Mouse (Mus musculus): Measurements from ENCODE around the gene Slc12a6. TPM values are rescaled to one million over a fixed set of nuclear protein-coding genes. Genes with fewer than 3 reads are reported as not detected.
A peak's percentile ranks its signal among the peaks of the same experiment; 100 is the strongest.

Slc12a6 gene
- polyA plus RNA-seq, 1 experiment from 2014 or later = 5.3 TPM

DNA sequence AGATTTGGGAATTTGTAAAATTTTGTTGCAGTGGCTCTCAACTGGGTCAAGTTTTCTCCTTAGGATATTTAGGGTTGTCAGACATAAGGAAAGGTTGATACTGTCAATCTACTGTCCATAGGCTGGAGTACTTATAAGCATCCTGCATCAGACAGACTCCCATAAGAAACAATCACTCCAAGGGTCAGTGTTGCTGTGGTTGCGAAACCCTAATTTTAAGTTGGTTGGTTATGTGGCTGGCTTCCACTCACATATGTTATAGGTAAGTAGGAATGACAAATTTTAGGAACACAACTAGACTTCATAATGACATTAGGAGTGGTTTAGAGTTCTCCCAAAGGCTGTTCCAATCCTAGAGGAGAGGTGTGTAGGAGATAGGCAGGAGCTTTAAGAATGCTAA, 115.6 kb downstream of the Slc12a6 start:
- ATAC-seq (ENCODE audit: low read depth) = no peak
- Histone ChIP-seq H3K4me1 (ENCODE audit: control insufficient read depth, low read depth, low read length) (peaks cover 17% of the 10 kb centered on the region), H3K4me3 (ENCODE audit: low read depth, low read length) (no peak overlapping the region), H3K9me3 (replicated peaks; ENCODE audit: control insufficient read depth, low read length) (no peaks in the 10 kb centered on the region), H3K27me3 (ENCODE audit: control insufficient read depth, insufficient read depth, low read depth, low read length) (no peaks in the 10 kb centered on the region), H3K4me2 (ENCODE audit: low read depth, low read length) (no peak overlapping the region), H3K27ac (ENCODE audit: low read length) (no peak overlapping the region), H3K36me3 (ENCODE audit: control insufficient read depth, insufficient read depth) (no peaks in the 10 kb centered on the region), H3K9ac (ENCODE audit: low read depth, low read length) (no peak overlapping the region)
- 92% methylated on average over 1 of the region's 1 CpGs for WGBS (ENCODE audit: insufficient replicate concordance)

- Histone ChIP-seq H3K4me2 (ENCODE audit: low read depth, low read length) (no peak overlapping the region), H3K27me3 (ENCODE audit: control insufficient read depth, insufficient read depth, low read depth, low read length) (no peaks in the 10 kb centered on the region), H3K27ac (ENCODE audit: low read length) (no peak overlapping the region), H3K4me1 (ENCODE audit: control insufficient read depth, low read depth, low read length) (no peaks in the 10 kb centered on the region; the same call in none of the 2 replicates), H3K9ac (ENCODE audit: low read depth, low read length) (no peak overlapping the region), H3K9me3 (replicated peaks; ENCODE audit: control insufficient read depth, low read length) (no peaks in the 10 kb centered on the region), H3K36me3 (ENCODE audit: control insufficient read depth, insufficient read depth) (no peaks in the 10 kb centered on the region), H3K4me3 (ENCODE audit: low read depth, low read length) (no peak overlapping the region)
- WGBS (ENCODE audit: insufficient replicate concordance) = 84% methylated on average over 5 of the region's 5 CpGs
- no peak for ATAC-seq (ENCODE audit: low read depth)
These were observed 125.2 kb downstream of the Slc12a6 start for GRCm38 (mm10) chr2:112390843-112391242.

DNA sequence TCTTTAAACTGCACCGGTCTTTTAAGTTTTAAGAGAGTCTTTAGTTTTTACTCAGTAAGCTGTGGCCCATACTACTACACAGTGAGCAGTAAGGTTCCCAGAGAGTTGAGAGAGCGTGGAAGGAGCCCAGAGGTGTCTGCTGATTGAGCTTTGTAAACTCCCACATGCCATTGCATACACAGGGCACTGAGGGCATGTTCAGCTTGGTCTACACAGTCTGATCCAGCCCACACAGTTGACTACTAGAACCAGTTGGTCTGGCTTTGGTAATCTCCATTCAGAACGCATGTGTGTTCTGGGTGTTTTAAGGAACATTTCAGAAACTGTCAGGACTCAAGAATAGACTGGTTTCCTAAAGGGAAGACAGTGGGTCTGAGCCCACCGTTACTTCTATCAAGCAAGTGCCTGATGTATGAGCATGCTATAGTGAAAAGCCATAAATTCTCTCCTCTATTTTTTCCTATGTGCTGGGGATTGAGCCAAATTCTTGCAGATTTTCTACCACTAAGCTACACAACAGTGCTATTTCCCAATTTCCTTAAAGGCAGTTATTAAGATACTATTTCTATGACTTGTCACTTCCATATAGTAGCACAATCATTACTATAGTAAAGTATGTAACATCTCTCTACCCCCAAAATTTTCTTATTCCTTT, 125.8 kb downstream of the Slc12a6 start:
- Histone ChIP-seq H3K9me3 (replicated peaks; ENCODE audit: control insufficient read depth, low read length) (no peaks in the 10 kb centered on the region), H3K36me3 (ENCODE audit: control insufficient read depth, insufficient read depth) (no peaks in the 10 kb centered on the region), H3K4me2 (ENCODE audit: low read depth, low read length) (no peak overlapping the region), H3K27me3 (ENCODE audit: control insufficient read depth, insufficient read depth, low read depth, low read length) (no peaks in the 10 kb centered on the region), H3K9ac (ENCODE audit: low read depth, low read length) (no peak overlapping the region), H3K4me3 (ENCODE audit: low read depth, low read length) (no peak overlapping the region), H3K4me1 (ENCODE audit: control insufficient read depth, low read depth, low read length) (peaks cover 4% of the 10 kb centered on the region), H3K27ac (ENCODE audit: low read length) (no peak overlapping the region)
- WGBS (ENCODE audit: insufficient replicate concordance) = 76% methylated on average over 4 of the region's 4 CpGs
- peak; percentile 30; the same call in 1 of the 2 replicates for ATAC-seq (ENCODE audit: low read depth)

DNA sequence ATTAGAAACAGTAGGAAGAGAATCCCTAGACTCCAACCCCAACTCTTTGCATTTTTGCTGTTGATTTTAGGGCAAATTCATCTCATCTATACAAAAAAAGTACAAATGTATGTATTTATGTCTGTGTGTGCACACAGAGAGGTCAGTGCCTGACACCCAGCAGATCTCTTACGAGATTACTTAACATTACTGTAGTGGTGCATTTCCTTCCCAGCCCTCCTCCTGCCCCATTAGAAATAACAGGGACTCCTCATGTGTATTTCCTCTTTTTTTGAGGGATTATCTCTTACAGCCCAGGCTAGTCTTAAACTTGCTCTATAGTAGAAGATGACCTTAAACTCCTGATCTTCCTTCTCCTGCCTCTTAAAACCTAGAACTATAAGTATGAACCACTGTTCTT, 127.1 kb downstream of the Slc12a6 start:
- no peak for ATAC-seq (ENCODE audit: low read depth)
- 34% methylated on average over 1 of the region's 1 CpGs for WGBS (ENCODE audit: insufficient replicate concordance)

DNA sequence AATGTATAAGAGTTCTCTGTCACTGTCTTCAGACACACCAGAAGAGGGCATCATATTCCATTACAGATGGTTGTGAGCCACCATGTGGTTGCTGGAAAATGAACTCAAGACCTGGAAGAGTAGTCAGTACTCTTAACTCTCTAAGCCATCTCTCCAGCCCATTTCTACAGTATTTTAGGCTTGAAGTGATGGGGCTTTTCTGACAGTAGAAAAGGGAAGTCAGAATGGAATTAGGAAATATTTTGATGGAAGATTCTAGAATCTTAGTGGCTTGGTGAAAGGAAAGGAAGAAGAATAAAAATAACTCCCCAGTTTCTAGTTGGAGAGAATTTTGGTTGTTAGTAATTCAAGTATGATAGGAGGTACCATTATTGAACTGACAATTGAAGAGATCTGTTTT, 128.3 kb downstream of the Slc12a6 start:
- Histone ChIP-seq H3K36me3 (ENCODE audit: control insufficient read depth, insufficient read depth) (no peaks in the 10 kb centered on the region), H3K4me3 (ENCODE audit: low read depth, low read length) (no peak overlapping the region), H3K9ac (ENCODE audit: low read depth, low read length) (no peak overlapping the region), H3K27me3 (ENCODE audit: control insufficient read depth, insufficient read depth, low read depth, low read length) (no peaks in the 10 kb centered on the region), H3K27ac (ENCODE audit: low read length) (no peak overlapping the region), H3K4me1 (ENCODE audit: control insufficient read depth, low read depth, low read length) (peaks cover 7% of the 10 kb centered on the region), H3K4me2 (ENCODE audit: low read depth, low read length) (no peak overlapping the region), H3K9me3 (replicated peaks; ENCODE audit: control insufficient read depth, low read length) (no peaks in the 10 kb centered on the region)
- no peak for ATAC-seq (ENCODE audit: low read depth)

More for the DNA sequence above, 127.1 kb downstream of the Slc12a6 start:
- no peak overlapping the region for H3K4me3 ChIP-seq (ENCODE audit: low read depth, low read length)
- H3K4me2 ChIP-seq (ENCODE audit: low read depth, low read length) = no peak overlapping the region
- no peak overlapping the region for H3K9ac ChIP-seq (ENCODE audit: low read depth, low read length)
- no peaks in the 10 kb centered on the region for H3K36me3 ChIP-seq (ENCODE audit: control insufficient read depth, insufficient read depth)
- H3K27ac ChIP-seq (ENCODE audit: low read length) = no peak overlapping the region
- no peaks in the 10 kb centered on the region for H3K9me3 ChIP-seq (replicated peaks; ENCODE audit: control insufficient read depth, low read length)
- no peaks in the 10 kb centered on the region for H3K27me3 ChIP-seq (ENCODE audit: control insufficient read depth, insufficient read depth, low read depth, low read length)
- peaks cover 7% of the 10 kb centered on the region for H3K4me1 ChIP-seq (ENCODE audit: control insufficient read depth, low read depth, low read length)

- 13% methylated on average over 1 of the region's 1 CpGs for WGBS (ENCODE audit: insufficient replicate concordance)
- Histone ChIP-seq H3K4me1 (ENCODE audit: control insufficient read depth, low read depth, low read length) (peaks cover 7% of the 10 kb centered on the region), H3K27me3 (ENCODE audit: control insufficient read depth, insufficient read depth, low read depth, low read length) (no peaks in the 10 kb centered on the region), H3K4me2 (ENCODE audit: low read depth, low read length) (no peak overlapping the region), H3K9ac (ENCODE audit: low read depth, low read length) (no peak overlapping the region), H3K27ac (ENCODE audit: low read length) (no peak overlapping the region), H3K36me3 (ENCODE audit: control insufficient read depth, insufficient read depth) (no peaks in the 10 kb centered on the region), H3K4me3 (ENCODE audit: low read depth, low read length) (no peak overlapping the region), H3K9me3 (replicated peaks; ENCODE audit: control insufficient read depth, low read length) (no peaks in the 10 kb centered on the region)
- ATAC-seq (ENCODE audit: low read depth) = no peak; the same call in 1 of the 2 replicates
These were observed 131.0 kb downstream of the Slc12a6 start for GRCm38 (mm10) chr2:112396649-112397048.

- no peak for ATAC-seq (ENCODE audit: low read depth)
- WGBS (ENCODE audit: insufficient replicate concordance) = 84% methylated on average over 3 of the region's 3 CpGs
These were observed 141.4 kb downstream of the Slc12a6 start for GRCm38 (mm10) chr2:112407030-112407429.

More at GRCm38 (mm10) chr2:112407030-112407429, 141.4 kb downstream of the Slc12a6 start:
- Histone ChIP-seq H3K9me3 (replicated peaks; ENCODE audit: control insufficient read depth, low read length) (no peaks in the 10 kb centered on the region), H3K4me1 (ENCODE audit: control insufficient read depth, low read depth, low read length) (no peaks in the 10 kb centered on the region), H3K4me3 (ENCODE audit: low read depth, low read length) (no peak overlapping the region), H3K27me3 (ENCODE audit: control insufficient read depth, insufficient read depth, low read depth, low read length) (no peaks in the 10 kb centered on the region), H3K9ac (ENCODE audit: low read depth, low read length) (no peak overlapping the region), H3K4me2 (ENCODE audit: low read depth, low read length) (no peak overlapping the region), H3K36me3 (ENCODE audit: control insufficient read depth, insufficient read depth) (peaks cover 8% of the 10 kb centered on the region), H3K27ac (ENCODE audit: low read length) (no peak overlapping the region)

Other genes with a start within 250 kb of the Slc12a6 start
- gene Olfr1311, start 241.4 kb upstream of the Slc12a6 start, polyA plus RNA-seq (2015; fragmentation: Nextera tagmentation; extraction: Ambion mirVana) = not detected in 2 replicates
- gene Olfr1312, start 215.6 kb upstream of the Slc12a6 start, polyA plus RNA-seq (2015; fragmentation: Nextera tagmentation; extraction: Ambion mirVana) = not detected in 2 replicates
- not detected in 2 replicates for gene Olfr1313, start 188.0 kb upstream of the Slc12a6 start, polyA plus RNA-seq (2015; fragmentation: Nextera tagmentation; extraction: Ambion mirVana)
- gene Olfr1314, start 169.0 kb upstream of the Slc12a6 start, polyA plus RNA-seq (2015; fragmentation: Nextera tagmentation; extraction: Ambion mirVana) = not detected in 2 replicates
- gene Olfr1315-ps1, start 150.4 kb upstream of the Slc12a6 start, polyA plus RNA-seq (2015; fragmentation: Nextera tagmentation; extraction: Ambion mirVana) = not detected in 2 replicates
- gene Olfr1316, start 130.8 kb upstream of the Slc12a6 start, polyA plus RNA-seq (2015; fragmentation: Nextera tagmentation; extraction: Ambion mirVana) = not detected in 2 replicates
- gene Olfr1317, start 125.5 kb upstream of the Slc12a6 start, polyA plus RNA-seq (2015; fragmentation: Nextera tagmentation; extraction: Ambion mirVana) = not detected in 2 replicates
- gene Olfr1318, start 111.6 kb upstream of the Slc12a6 start, polyA plus RNA-seq (2015; fragmentation: Nextera tagmentation; extraction: Ambion mirVana) = not detected in 2 replicates
- 1.5 and 2.2 TPM in 2 replicates for gene Lpcat4, start 26.4 kb upstream of the Slc12a6 start, polyA plus RNA-seq (2015; fragmentation: Nextera tagmentation; extraction: Ambion mirVana)
- not detected in 2 replicates for gene Nutm1, start 6.5 kb upstream of the Slc12a6 start, polyA plus RNA-seq (2015; fragmentation: Nextera tagmentation; extraction: Ambion mirVana)
- gene Nop10, start 3.9 kb upstream of the Slc12a6 start, polyA plus RNA-seq (2015; fragmentation: Nextera tagmentation; extraction: Ambion mirVana) = 102 and 116 TPM in 2 replicates
- gene Gm21985, start 489 bp downstream of the Slc12a6 start, polyA plus RNA-seq (2015; fragmentation: Nextera tagmentation; extraction: Ambion mirVana) = not detected in 2 replicates
- gene Emc4, start 102.2 kb downstream of the Slc12a6 start, polyA plus RNA-seq (2015; fragmentation: Nextera tagmentation; extraction: Ambion mirVana) = 40.0 and 40.7 TPM in 2 replicates
- gene Katnbl1, start 113.4 kb downstream of the Slc12a6 start, polyA plus RNA-seq (2015; fragmentation: Nextera tagmentation; extraction: Ambion mirVana) = 14.4 and 17.1 TPM in 2 replicates
- gene Emc7, start 189.2 kb downstream of the Slc12a6 start, polyA plus RNA-seq (2015; fragmentation: Nextera tagmentation; extraction: Ambion mirVana) = 12.9 and 13.2 TPM in 2 replicates
- gene Chrm5, start 214.9 kb downstream of the Slc12a6 start, polyA plus RNA-seq (2015; fragmentation: Nextera tagmentation; extraction: Ambion mirVana) = not detected in 2 replicates
- gene Aven, start 227.1 kb downstream of the Slc12a6 start, polyA plus RNA-seq (2015; fragmentation: Nextera tagmentation; extraction: Ambion mirVana) = 3.4 and 3.7 TPM in 2 replicates